Mouse (Mus musculus): ENCODE data around the gene Olfr63.
"Not testable (repeated sequence)": the region's sequence is repeated elsewhere in the genome, so short reads cannot be mapped to it uniquely, and the experiment has no call there.

Gene Olfr63

DNA sequence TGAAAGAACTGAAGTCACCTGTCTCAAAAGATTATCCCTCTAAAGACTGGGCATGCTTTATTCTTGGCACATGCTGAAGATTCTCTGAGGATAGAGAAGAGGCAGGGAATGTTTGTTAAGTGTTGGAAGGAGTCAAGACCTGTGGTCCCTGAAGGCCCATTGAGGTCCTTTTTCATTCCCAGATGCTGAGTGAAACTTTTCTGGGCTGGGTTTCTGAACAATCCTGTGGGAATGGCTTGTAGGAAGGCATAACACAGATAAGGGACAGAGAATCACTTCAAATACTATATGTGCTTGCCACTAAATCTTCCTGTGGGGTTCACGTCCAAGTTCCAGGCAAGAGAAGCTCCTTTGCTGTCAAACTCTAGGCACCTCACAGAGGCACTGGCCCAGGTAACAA, at the start of gene Olfr63:
TSS of gene Olfr63 (plus strand) at position 301 of the 400 bp plus-strand sequence.
- no peak for DNase-seq

DNA sequence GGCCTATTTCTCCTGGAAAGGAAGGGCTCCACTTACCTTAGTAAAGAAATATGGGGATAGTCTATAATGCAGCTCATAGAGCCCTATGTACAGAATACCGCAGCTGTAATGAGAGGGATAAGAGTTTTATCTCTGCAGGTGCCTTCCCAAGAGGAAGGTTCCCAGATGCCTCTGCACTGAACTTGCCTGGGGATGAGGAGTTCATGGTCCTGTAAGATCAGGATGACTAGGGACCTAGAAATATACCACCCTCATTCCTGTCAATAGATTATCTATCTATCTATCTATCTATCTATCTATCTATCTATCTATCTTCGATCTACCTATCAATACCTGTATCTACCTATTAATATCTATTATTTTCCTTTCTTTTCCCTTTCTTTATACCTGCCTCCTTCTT, 42.9 kb upstream of the Olfr63 start, which contains the start of gene Olfr1564:
TSS of gene Olfr1564 (minus strand) at position 101 of the 400 bp plus-strand sequence.
- no peak for DNase-seq

DNA sequence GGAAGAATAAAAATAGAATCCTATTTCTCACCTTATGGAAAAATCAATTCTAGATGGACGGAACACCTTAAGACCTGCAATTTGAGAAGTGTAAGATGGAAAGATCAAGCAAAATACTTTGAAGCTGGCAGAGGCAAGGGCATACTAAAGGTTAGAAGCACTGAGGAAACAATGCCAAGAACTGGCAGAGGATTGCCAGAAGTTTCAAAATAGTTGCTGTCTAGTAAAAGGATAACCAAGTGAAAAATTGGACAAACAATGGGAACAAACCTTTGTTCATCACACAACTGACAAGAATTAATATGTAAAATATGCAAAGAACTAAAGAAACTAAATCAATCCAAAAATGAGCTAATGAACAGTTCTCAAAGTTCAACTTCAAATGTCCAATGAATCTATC, 27.8 kb upstream of the Olfr63 start:
- DNase-seq, result not testable (repeated sequence)

DNA sequence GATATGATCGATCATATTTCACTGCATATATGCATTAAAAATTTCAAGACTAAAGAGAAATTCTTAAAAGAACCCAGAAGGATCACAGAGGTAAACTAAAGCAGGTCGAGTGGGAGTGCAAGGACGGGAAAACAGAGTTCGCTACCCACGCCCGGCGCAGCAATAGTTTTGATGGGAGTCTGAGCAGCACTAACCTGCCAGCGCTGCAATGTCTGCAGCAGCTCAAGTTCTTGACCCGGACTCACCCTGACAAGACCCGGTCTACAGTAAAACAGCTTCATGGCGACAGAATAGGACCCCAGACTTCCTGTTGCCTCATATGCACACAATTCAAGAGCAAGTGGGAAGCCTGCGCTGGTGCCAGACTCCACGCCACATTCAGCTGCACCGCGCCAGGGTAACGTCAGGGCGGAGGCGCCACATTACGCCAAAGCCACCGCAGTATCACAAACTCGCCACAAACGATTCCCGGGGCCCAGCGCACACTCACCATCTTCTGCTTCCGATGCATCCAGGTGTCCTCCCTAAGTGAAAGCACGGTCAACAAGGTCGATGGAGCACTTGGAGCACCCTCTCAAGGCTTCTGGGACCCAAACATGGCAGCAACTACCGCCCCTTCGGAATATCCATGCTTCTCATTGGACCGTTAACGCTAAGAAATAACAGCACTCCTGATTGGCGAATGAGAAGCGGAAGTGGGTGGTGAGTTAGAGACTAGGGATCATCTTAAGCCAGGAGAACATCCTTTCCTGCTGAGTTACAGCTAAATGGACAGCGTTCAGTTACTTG, 9.8 kb upstream of the Olfr63 start, which contains the start of gene Zfp955a:
TSS of gene Zfp955a (minus strand) at position 616 of the 789 bp plus-strand sequence.
- DNase-seq, result not testable (repeated sequence)

DNA sequence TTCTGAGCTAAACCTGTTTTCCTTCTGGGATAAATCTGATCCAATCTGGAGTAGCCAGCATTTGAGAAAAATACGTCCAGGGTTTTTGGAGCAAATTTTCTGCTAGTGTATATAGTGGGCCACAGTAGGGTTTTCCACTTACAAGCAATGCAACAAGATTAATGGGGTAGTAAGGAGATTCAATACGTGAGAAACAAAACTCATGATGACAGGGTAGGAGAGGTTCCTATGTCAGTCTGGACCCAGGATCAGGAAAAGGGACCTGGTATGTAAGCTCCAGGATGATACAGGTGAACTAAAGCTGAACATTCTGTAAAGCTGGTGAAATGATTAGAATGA, 9.2 kb upstream of the Olfr63 start:
- not testable (repeated sequence) for DNase-seq

DNA sequence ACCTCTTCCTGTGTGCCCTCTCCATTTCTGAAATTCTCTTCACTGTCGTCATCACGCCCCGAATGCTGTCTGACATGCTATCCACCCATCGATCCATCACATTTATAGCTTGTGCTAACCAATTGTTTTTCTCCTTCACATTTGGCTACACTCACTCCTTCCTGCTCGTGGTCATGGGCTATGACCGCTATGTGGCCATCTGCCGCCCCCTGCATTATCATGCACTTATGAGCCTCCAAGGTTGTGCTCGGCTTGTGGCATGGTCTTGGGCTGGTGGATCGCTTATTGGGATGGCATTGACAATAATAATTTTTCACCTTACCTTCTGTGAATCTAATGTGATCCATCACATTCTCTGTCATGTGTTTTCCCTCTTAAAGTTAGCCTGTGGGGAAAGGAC, 4.4 kb downstream of the Olfr63 start:
- no peak for DNase-seq

DNA sequence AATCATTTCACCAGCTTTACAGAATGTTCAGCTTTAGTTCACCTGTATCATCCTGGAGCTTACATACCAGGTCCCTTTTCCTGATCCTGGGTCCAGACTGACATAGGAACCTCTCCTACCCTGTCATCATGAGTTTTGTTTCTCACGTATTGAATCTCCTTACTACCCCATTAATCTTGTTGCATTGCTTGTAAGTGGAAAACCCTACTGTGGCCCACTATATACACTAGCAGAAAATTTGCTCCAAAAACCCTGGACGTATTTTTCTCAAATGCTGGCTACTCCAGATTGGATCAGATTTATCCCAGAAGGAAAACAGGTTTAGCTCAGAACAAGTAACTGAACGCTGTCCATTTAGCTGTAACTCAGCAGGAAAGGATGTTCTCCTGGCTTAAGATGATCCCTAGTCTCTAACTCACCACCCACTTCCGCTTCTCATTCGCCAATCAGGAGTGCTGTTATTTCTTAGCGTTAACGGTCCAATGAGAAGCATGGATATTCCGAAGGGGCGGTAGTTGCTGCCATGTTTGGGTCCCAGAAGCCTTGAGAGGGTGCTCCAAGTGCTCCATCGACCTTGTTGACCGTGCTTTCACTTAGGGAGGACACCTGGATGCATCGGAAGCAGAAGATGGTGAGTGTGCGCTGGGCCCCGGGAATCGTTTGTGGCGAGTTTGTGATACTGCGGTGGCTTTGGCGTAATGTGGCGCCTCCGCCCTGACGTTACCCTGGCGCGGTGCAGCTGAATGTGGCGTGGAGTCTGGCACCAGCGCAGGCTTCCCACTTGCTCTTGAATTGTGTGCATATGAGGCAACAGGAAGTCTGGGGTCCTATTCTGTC, 24.8 kb downstream of the Olfr63 start, which contains the start of gene Zfp955b:
TSS of gene Zfp955b (plus strand) at position 506 of the 837 bp plus-strand sequence.
- not testable (repeated sequence) for DNase-seq

DNA sequence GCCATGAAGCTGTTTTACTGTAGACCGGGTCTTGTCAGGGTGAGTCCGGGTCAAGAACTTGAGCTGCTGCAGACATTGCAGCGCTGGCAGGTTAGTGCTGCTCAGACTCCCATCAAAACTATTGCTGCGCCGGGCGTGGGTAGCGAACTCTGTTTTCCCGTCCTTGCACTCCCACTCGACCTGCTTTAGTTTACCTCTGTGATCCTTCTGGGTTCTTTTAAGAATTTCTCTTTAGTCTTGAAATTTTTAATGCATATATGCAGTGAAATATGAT, 25.3 kb downstream of the Olfr63 start:
- DNase-seq, result not testable (repeated sequence)
